In the genomic region with DNA sequence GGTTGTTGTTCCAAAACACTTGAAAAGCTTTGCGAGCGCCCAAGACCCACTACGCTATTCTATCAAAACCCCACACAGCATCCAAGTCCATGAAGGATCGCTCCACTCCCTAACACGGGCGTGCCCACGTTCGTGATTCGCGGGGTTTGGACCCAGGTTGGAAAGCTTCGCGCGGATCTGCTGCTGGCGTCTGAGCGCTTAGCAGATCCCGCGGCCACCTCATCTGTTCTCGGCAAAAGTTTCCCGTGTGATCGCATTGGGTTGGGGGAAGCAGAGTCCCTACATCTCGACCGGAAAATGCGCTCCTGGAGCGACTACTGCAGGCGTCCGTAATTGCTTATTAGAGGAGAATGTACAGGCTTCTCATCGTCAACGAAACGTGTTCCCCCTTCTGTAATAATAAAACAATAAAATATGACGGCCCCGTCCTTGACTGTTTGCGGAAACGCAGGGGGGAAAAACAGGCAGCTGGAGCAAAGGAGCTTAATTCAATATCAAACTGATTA, we compare ENCODE assay signal across 9 mouse cellular contexts. TPM values are rescaled to one million over a fixed set of nuclear protein-coding genes. Genes with fewer than 3 reads are reported as not detected.
DNase-seq lines count a peak whose midpoint lies in the region; ATAC-seq and TF ChIP-seq lines count a peak whose summit lies in the region.
"Had no signal": no experiment of that assay in that cellular context is flagged by ENCODE, and none has a peak within 500 bp of the region (broad histone marks: within the 10 kb centered on the region; RNA-seq: fewer than 3 reads in every experiment).

No protein-coding gene starts in this region.

- no peak for ATAC-seq in heart, embryonic 16.5 days (replicated peaks; ENCODE audit: extremely low read depth, insufficient read depth, low FRiP score)
- no peak for ATAC-seq in midbrain, embryonic 12.5 days (ENCODE audit: low FRiP score, low read depth)
- ATAC-seq in monocyte, adult 5-6 weeks (replicated peaks; ENCODE audit: insufficient number of reproducible peaks, low FRiP score, low TSS enrichment, poor library complexity, severe bottlenecking): no peak

- H3K27ac ChIP-seq in heart, embryonic 10.5 days: no peak overlapping the region
- H3K27ac ChIP-seq in bone marrow macrophage, adult 2 months (ENCODE audit: insufficient read depth, low read depth, low read length): no peak overlapping the region
- H3K27ac ChIP-seq in heart, embryonic 16.5 days (ENCODE audit: low read length): no peak overlapping the region
- no peak overlapping the region for H3K27ac ChIP-seq in midbrain, embryonic 12.5 days (replicated peaks)

- no peak for TF ChIP-seq CTCF in bone marrow macrophage, adult 2 months (IDR thresholded peaks at IDR 0.05; ENCODE audit: low read depth, low read length)

- peaks cover 86% of the 10 kb centered on the region for H3K27me3 ChIP-seq in heart, embryonic 10.5 days (ENCODE audit: insufficient read depth, poor library complexity, severe bottlenecking)
- H3K27me3 ChIP-seq in heart, embryonic 16.5 days (ENCODE audit: control insufficient read depth, insufficient read depth, low read length): peaks cover 59% of the 10 kb centered on the region
- peaks cover 87% of the 10 kb centered on the region for H3K27me3 ChIP-seq in midbrain, embryonic 12.5 days

- WGBS in heart, embryonic 10.5 days: under 1% methylated on average over 33 of the region's 33 CpGs
- WGBS in heart, embryonic 16.5 days: 1% methylated on average over 33 of the region's 33 CpGs
- under 1% methylated on average over 33 of the region's 33 CpGs for WGBS in midbrain, embryonic 12.5 days

- DNase-seq in heart, embryonic 10.5 days (ENCODE audit: low spot score): no peak
- no peak for DNase-seq in heart, adult 8-10 months (ENCODE audit: low spot score)
- DNase-seq in adrenal gland, adult 8-10 months: no peak
- no peak for DNase-seq in layer of hippocampus, postnatal 25 days (ENCODE audit: extremely low spot score in 1 of 2, low spot score in 1 of 2)

- no peak for TF ChIP-seq POLR2A in bone marrow macrophage, adult 2 months (IDR thresholded peaks at IDR 0.05; ENCODE audit: borderline replicate concordance, low read depth, low read length)

- peak overlapping the region; percentile 72 for H3K4me2 ChIP-seq in heart, embryonic 16.5 days (ENCODE audit: low read depth, low read length)
- peak overlapping the region; percentile 39 for H3K4me2 ChIP-seq in midbrain, embryonic 12.5 days (replicated peaks)

- no peaks in the 10 kb centered on the region for H3K36me3 ChIP-seq in heart, embryonic 10.5 days
- no peaks in the 10 kb centered on the region for H3K36me3 ChIP-seq in heart, embryonic 16.5 days (ENCODE audit: control insufficient read depth, insufficient read depth)
- no peaks in the 10 kb centered on the region for H3K36me3 ChIP-seq in midbrain, embryonic 12.5 days

- peak overlapping the region; percentile 64 for H3K4me3 ChIP-seq in heart, embryonic 10.5 days
- peak overlapping the region; percentile 58 for H3K4me3 ChIP-seq in bone marrow macrophage, adult 2 months (ENCODE audit: insufficient read depth, low read length)
- H3K4me3 ChIP-seq in heart, embryonic 16.5 days (ENCODE audit: low read length): peak overlapping the region; percentile 54
- peak overlapping the region; percentile 24 for H3K4me3 ChIP-seq in midbrain, embryonic 12.5 days

- H3K4me1 ChIP-seq in heart, embryonic 10.5 days: peaks cover 30% of the 10 kb centered on the region
- H3K4me1 ChIP-seq in bone marrow macrophage, adult 2 months (ENCODE audit: control insufficient read depth, insufficient read depth, low read length): no peaks in the 10 kb centered on the region
- peaks cover 13% of the 10 kb centered on the region for H3K4me1 ChIP-seq in heart, embryonic 16.5 days (ENCODE audit: control insufficient read depth, insufficient read depth, low read length)
- peaks cover 27% of the 10 kb centered on the region for H3K4me1 ChIP-seq in midbrain, embryonic 12.5 days

- no peaks in the 10 kb centered on the region for H3K9me3 ChIP-seq in heart, embryonic 10.5 days
- H3K9me3 ChIP-seq in heart, embryonic 16.5 days (replicated peaks; ENCODE audit: control insufficient read depth, low read length): no peaks in the 10 kb centered on the region
- H3K9me3 ChIP-seq in midbrain, embryonic 12.5 days: no peaks in the 10 kb centered on the region

- no peak overlapping the region for H3K9ac ChIP-seq in heart, embryonic 16.5 days (ENCODE audit: low read length)
- H3K9ac ChIP-seq in midbrain, embryonic 12.5 days (replicated peaks): no peak overlapping the region

RNA-seq across cellular contexts. Expression of a gene that starts 1.2 kb away (rescaled TPM):
- polyA plus RNA-seq in heart, embryonic 10.5 days (2016; fragmentation: Nextera tagmentation; extraction: Ambion mirVana): 0.11 and 0.13 TPM in 2 replicates
- under 1 TPM in 1 of 4 experiments, not detected in 3; 0.06 TPM for total RNA-seq in heart, adult 8-10 months (2022)
- not detected in 2 replicates for polyA plus RNA-seq in bone marrow macrophage, adult 2 months (2012; ENCODE audit: insufficient read depth, insufficient read length, missing spikeins)
- polyA plus RNA-seq in heart, embryonic 16.5 days (2015; fragmentation: Nextera tagmentation; extraction: Ambion mirVana): 0.09 and 0.11 TPM in 2 replicates
- 0.85 and 2.9 TPM in 2 replicates for polyA plus RNA-seq in midbrain, embryonic 12.5 days (2016; fragmentation: Nextera tagmentation; extraction: Ambion mirVana)
- total RNA-seq in adrenal gland, adult 8-10 months (2022): under 1 TPM; 0.11 to 0.49 (median 0.43) TPM
- total RNA-seq in monocyte, adult 5-6 weeks (2017): 47.6 to 167 TPM (median 48.0 TPM) in 3 replicates
- 1 to 10 TPM; 1.3 TPM for total RNA-seq in layer of hippocampus, postnatal 25 days (2021)
- total RNA-seq: gastrocnemius, postnatal 4 days had no signal

RNA-seq across cellular contexts. Expression of a gene that starts 29.2 kb away (rescaled TPM):
- polyA plus RNA-seq in heart, embryonic 10.5 days (2016; fragmentation: Nextera tagmentation; extraction: Ambion mirVana): 55.0 and 60.0 TPM in 2 replicates
- total RNA-seq in heart, adult 8-10 months (2022): 100 to 1,000 TPM; 361 to 439 (median 426) TPM
- polyA plus RNA-seq in bone marrow macrophage, adult 2 months (2012; ENCODE audit: insufficient read depth, insufficient read length, missing spikeins): 46.5 and 52.2 TPM in 2 replicates
- 51.5 and 54.6 TPM in 2 replicates for polyA plus RNA-seq in heart, embryonic 16.5 days (2015; fragmentation: Nextera tagmentation; extraction: Ambion mirVana)
- 69.3 and 70.9 TPM in 2 replicates for polyA plus RNA-seq in midbrain, embryonic 12.5 days (2016; fragmentation: Nextera tagmentation; extraction: Ambion mirVana)
- total RNA-seq in adrenal gland, adult 8-10 months (2022): 100 to 1,000 TPM; 129 to 187 (median 147) TPM
- 97.5 to 187 TPM (median 99.7 TPM) in 3 replicates for total RNA-seq in monocyte, adult 5-6 weeks (2017)
- total RNA-seq in layer of hippocampus, postnatal 25 days (2021): 10 to 100 TPM; 69.2 to 98.9 TPM

Comparison
In these comparisons a context has a peak if more than half of its experiments do, and no peak if none do; other contexts are left out.
1. RNA of a gene that starts 1.2 kb away (total RNA-seq): 47.6 to 167 TPM in monocyte, adult 5-6 weeks; 1.3 TPM in layer of hippocampus, postnatal 25 days, 0.11 to 0.49 TPM in adrenal gland, adult 8-10 months and 0.06 TPM in heart, adult 8-10 months; every median in the first group is over 10 times any median in the second.
2. Peak in every context shown above with its lines, with median percentiles within 50 percentile points of each other: H3K4me3 ChIP-seq.